Mouse (Mus musculus) intestine, embryonic 15.5 days (tissue): ENCODE results near the gene Hs6st1. TPM values are rescaled to one million over a fixed set of nuclear protein-coding genes. Genes with fewer than 3 reads are reported as not detected.
A peak's percentile ranks its signal among the peaks of the same experiment; 100 is the strongest.

ENCODE experiments used
- ATAC-seq: fragments of 200-750 bp; cut with Nextera tagmentation; 2 replicates; pipeline ENCODE4 v1.8.0; 2017; ENCODE audit warnings: moderate TSS enrichment, moderate library complexity
- H3K27ac ChIP-seq: fragments of 300-500 bp; sonication (generic); 2 replicates; pipeline ENCODE4 v1.5.1; 2015; ENCODE audit warnings: mild to moderate bottlenecking, inconsistent platforms
- H3K27me3 ChIP-seq: fragments of 300-500 bp; sonication (generic); replicated peaks from 2 replicates; pipeline ENCODE4 v1.6.1; 2015; ENCODE audit warnings: inconsistent platforms
- H3K36me3 ChIP-seq: fragments of 300-500 bp; sonication (generic); 2 replicates; pipeline ENCODE4 v1.6.1; 2015; ENCODE audit warnings: inconsistent platforms
- H3K4me1 ChIP-seq: fragments of 300-500 bp; sonication (generic); replicated peaks from 2 replicates; pipeline ENCODE4 v1.6.1; 2015; ENCODE audit warnings: inconsistent platforms
- H3K4me2 ChIP-seq: fragments of 300-500 bp; sonication (generic); replicated peaks from 2 replicates; pipeline ENCODE4 v1.6.1; 2015; ENCODE audit warnings: mild to moderate bottlenecking, inconsistent platforms
- H3K4me3 ChIP-seq: fragments of 300-500 bp; sonication (generic); replicated peaks from 2 replicates; pipeline ENCODE4 v1.5.1; 2015; ENCODE audit warnings: inconsistent platforms
- H3K9ac ChIP-seq: fragments of 300-500 bp; sonication (generic); 2 replicates; pipeline ENCODE4 v1.6.1; 2015; ENCODE audit warnings: inconsistent platforms
- H3K9me3 ChIP-seq: fragments of 300-500 bp; sonication (generic); 2 replicates; pipeline ENCODE4 v1.6.1; 2016; ENCODE audit warnings: inconsistent platforms
- WGBS: fragments of 180-500 bp; shearing (Covaris S2); methylation state at CpG from one replicate; pipeline ENCODE4 v1.1.7; 2015; 5-methylcytosine and 5-hydroxymethylcytosine counted together
- polyA plus RNA-seq: library from polyadenylated mRNA; unstranded; fragments of >200 nt; fragmentation: Nextera tagmentation; extraction: Ambion mirVana; gene quantifications from 2 replicates; pipeline ENCODE4 v1.2.1, GENCODE M21; 2015

Gene Hs6st1
- polyA plus RNA-seq, 1 experiment from 2014 or later: 10.6 TPM

GRCm38 (mm10) chr1:36075652-36076051, 7.5 kb downstream of the Hs6st1 start:
- peaks cover 72% of the 10 kb centered on the region for H3K4me1 ChIP-seq
- 64% methylated on average over 5 of the region's 5 CpGs for WGBS
- H3K27me3 ChIP-seq: no peaks in the 10 kb centered on the region
- no peak overlapping the region for H3K9ac ChIP-seq
- peak overlapping the region; percentile 35 for H3K4me2 ChIP-seq
- no peak overlapping the region for H3K4me3 ChIP-seq
- H3K36me3 ChIP-seq: no peaks in the 10 kb centered on the region
- no peak for ATAC-seq
- H3K9me3 ChIP-seq: no peaks in the 10 kb centered on the region
- peak overlapping the region; percentile 71 for H3K27ac ChIP-seq

- WGBS: 69% methylated on average over 6 of the region's 6 CpGs
- Histone ChIP-seq H3K4me3 (no peak overlapping the region), H3K9ac (no peak overlapping the region), H3K27me3 (no peaks in the 10 kb centered on the region), H3K27ac (no peak overlapping the region), H3K9me3 (no peaks in the 10 kb centered on the region), H3K4me1 (peaks cover 60% of the 10 kb centered on the region), H3K4me2 (no peak overlapping the region), H3K36me3 (no peaks in the 10 kb centered on the region)
- no peak for ATAC-seq
These were observed 8.9 kb downstream of the Hs6st1 start for GRCm38 (mm10) chr1:36077084-36077483.

- Histone ChIP-seq H3K4me2 (no peak overlapping the region), H3K27ac (no peak overlapping the region), H3K36me3 (no peaks in the 10 kb centered on the region), H3K9ac (no peak overlapping the region), H3K4me1 (peaks cover 54% of the 10 kb centered on the region), H3K4me3 (no peak overlapping the region), H3K27me3 (no peaks in the 10 kb centered on the region), H3K9me3 (no peaks in the 10 kb centered on the region)
- ATAC-seq: no peak
- WGBS: 96% methylated on average over 1 of the region's 1 CpGs
These were observed 10.1 kb downstream of the Hs6st1 start for GRCm38 (mm10) chr1:36078250-36078649.

- 45% methylated on average over 8 of the region's 8 CpGs for WGBS
- peak; percentile 31 for ATAC-seq
- H3K27ac ChIP-seq: peak overlapping the region; percentile 28
These were observed 11.5 kb downstream of the Hs6st1 start for GRCm38 (mm10) chr1:36079679-36080078.

GRCm38 (mm10) chr1:36080974-36081373, 12.8 kb downstream of the Hs6st1 start:
- Histone ChIP-seq H3K9me3 (no peaks in the 10 kb centered on the region), H3K36me3 (peaks cover 6% of the 10 kb centered on the region; the same call in 1 of the 2 replicates), H3K27me3 (no peaks in the 10 kb centered on the region), H3K27ac (no peak overlapping the region), H3K4me3 (no peak overlapping the region), H3K4me2 (no peak overlapping the region), H3K4me1 (peaks cover 38% of the 10 kb centered on the region), H3K9ac (no peak overlapping the region)
- ATAC-seq: no peak
- WGBS: 83% methylated on average over 5 of the region's 5 CpGs

More at GRCm38 (mm10) chr1:36079679-36080078, 11.5 kb downstream of the Hs6st1 start:
- Histone ChIP-seq H3K27me3 (no peaks in the 10 kb centered on the region), H3K4me3 (no peak overlapping the region), H3K9ac (no peak overlapping the region), H3K9me3 (no peaks in the 10 kb centered on the region), H3K4me2 (no peak overlapping the region), H3K36me3 (peaks cover 3% of the 10 kb centered on the region; the same call in 1 of the 2 replicates), H3K4me1 (peaks cover 50% of the 10 kb centered on the region)

- H3K4me2 ChIP-seq: no peak overlapping the region
- WGBS: 81% methylated on average over 6 of the region's 6 CpGs
- no peak for ATAC-seq
- H3K4me1 ChIP-seq: peaks cover 27% of the 10 kb centered on the region
- H3K36me3 ChIP-seq: peaks cover 6% of the 10 kb centered on the region; the same call in 1 of the 2 replicates
- H3K27me3 ChIP-seq: no peaks in the 10 kb centered on the region
- H3K4me3 ChIP-seq: no peak overlapping the region
- no peak overlapping the region for H3K9ac ChIP-seq
- H3K27ac ChIP-seq: no peak overlapping the region
- H3K9me3 ChIP-seq: no peaks in the 10 kb centered on the region
These were observed 14.0 kb downstream of the Hs6st1 start for GRCm38 (mm10) chr1:36082184-36082583.

GRCm38 (mm10) chr1:36083554-36083953, 15.4 kb downstream of the Hs6st1 start:
- ATAC-seq: no peak
- Histone ChIP-seq H3K4me2 (no peak overlapping the region), H3K9me3 (no peaks in the 10 kb centered on the region), H3K4me1 (peaks cover 24% of the 10 kb centered on the region), H3K9ac (no peak overlapping the region), H3K27me3 (no peaks in the 10 kb centered on the region), H3K36me3 (peaks cover 6% of the 10 kb centered on the region; the same call in 1 of the 2 replicates), H3K27ac (no peak overlapping the region), H3K4me3 (no peak overlapping the region)
- 91% methylated on average over 4 of the region's 5 CpGs for WGBS

- Histone ChIP-seq H3K9me3 (no peaks in the 10 kb centered on the region), H3K36me3 (peaks cover 6% of the 10 kb centered on the region; the same call in 1 of the 2 replicates), H3K27ac (no peak overlapping the region), H3K4me2 (no peak overlapping the region), H3K9ac (no peak overlapping the region), H3K27me3 (no peaks in the 10 kb centered on the region), H3K4me1 (peaks cover 26% of the 10 kb centered on the region), H3K4me3 (no peak overlapping the region)
- 94% methylated on average over 5 of the region's 5 CpGs for WGBS
- no peak for ATAC-seq
These were observed 16.9 kb downstream of the Hs6st1 start for GRCm38 (mm10) chr1:36085069-36085468.

GRCm38 (mm10) chr1:36088367-36088766, 20.2 kb downstream of the Hs6st1 start:
- Histone ChIP-seq H3K36me3 (peaks cover 6% of the 10 kb centered on the region; the same call in 1 of the 2 replicates), H3K4me3 (no peak overlapping the region), H3K27ac (peak overlapping the region; percentile 79), H3K4me2 (peak overlapping the region; percentile 39), H3K9me3 (no peaks in the 10 kb centered on the region), H3K4me1 (peaks cover 34% of the 10 kb centered on the region), H3K27me3 (no peaks in the 10 kb centered on the region), H3K9ac (0 out of 2 replicates have a peak overlapping the region, but pooled peaks have one; percentile 3)
- WGBS: 40% methylated on average over 4 of the region's 4 CpGs
- peak; percentile 76 for ATAC-seq

GRCm38 (mm10) chr1:36089481-36089880, 21.3 kb downstream of the Hs6st1 start:
- Histone ChIP-seq H3K9ac (no peak overlapping the region), H3K36me3 (peaks cover 7% of the 10 kb centered on the region; the same call in 1 of the 2 replicates), H3K27me3 (no peaks in the 10 kb centered on the region), H3K9me3 (no peaks in the 10 kb centered on the region), H3K4me2 (no peak overlapping the region; the same call in 1 of the 2 replicates), H3K4me1 (peaks cover 34% of the 10 kb centered on the region), H3K4me3 (no peak overlapping the region), H3K27ac (peak overlapping the region; percentile 39)
- 20% methylated on average over 1 of the region's 1 CpGs for WGBS
- 0 out of 2 replicates have a peak, but pooled peaks have one; percentile 6 for ATAC-seq

GRCm38 (mm10) chr1:36090011-36090721, 22.0 kb downstream of the Hs6st1 start:
- Histone ChIP-seq H3K9me3 (no peaks in the 10 kb centered on the region), H3K4me3 (no peak overlapping the region), H3K4me2 (peak overlapping the region; percentile 10; the same call in 1 of the 2 replicates), H3K9ac (no peak overlapping the region), H3K27me3 (no peaks in the 10 kb centered on the region), H3K4me1 (peaks cover 39% of the 10 kb centered on the region), H3K27ac (peak overlapping the region; percentile 39), H3K36me3 (peaks cover 6% of the 10 kb centered on the region; the same call in 1 of the 2 replicates)
- ATAC-seq: peak; percentile 39
- 53% methylated on average over 6 of the region's 6 CpGs for WGBS

GRCm38 (mm10) chr1:36090722-36091110, 22.5 kb downstream of the Hs6st1 start:
- WGBS: 91% methylated on average over 4 of the region's 4 CpGs
- peak; percentile 47 for ATAC-seq
- Histone ChIP-seq H3K4me2 (no peak overlapping the region), H3K4me3 (no peak overlapping the region), H3K9me3 (no peaks in the 10 kb centered on the region), H3K27ac (no peak overlapping the region), H3K4me1 (peaks cover 43% of the 10 kb centered on the region), H3K36me3 (peaks cover 4% of the 10 kb centered on the region; the same call in 1 of the 2 replicates), H3K27me3 (no peaks in the 10 kb centered on the region), H3K9ac (no peak overlapping the region)
